Mouse (Mus musculus) small intestine, adult 2 months (tissue): ENCODE results near the gene Pde8b.

Experiments
- CTCF ChIP-seq: fragments of 200-500 bp; IDR thresholded peaks from 2 replicates; pipeline ENCODE4 v1.5.1; 2012; ENCODE audit warnings: low read depth, mild to moderate bottlenecking, control low read depth, inconsistent platforms, low read length, moderate library complexity, mixed read lengths; ENCODE audit not compliant: insufficient replicate concordance, insufficient read length; ENCODE audit errors: extremely low read depth
- POLR2A ChIP-seq: fragments of 200-500 bp; IDR thresholded peaks from 2 replicates; pipeline ENCODE4 v1.6.1; 2012; ENCODE audit warnings: low read depth, mild to moderate bottlenecking, control low read depth, inconsistent platforms, low read length, moderate library complexity

DNA sequence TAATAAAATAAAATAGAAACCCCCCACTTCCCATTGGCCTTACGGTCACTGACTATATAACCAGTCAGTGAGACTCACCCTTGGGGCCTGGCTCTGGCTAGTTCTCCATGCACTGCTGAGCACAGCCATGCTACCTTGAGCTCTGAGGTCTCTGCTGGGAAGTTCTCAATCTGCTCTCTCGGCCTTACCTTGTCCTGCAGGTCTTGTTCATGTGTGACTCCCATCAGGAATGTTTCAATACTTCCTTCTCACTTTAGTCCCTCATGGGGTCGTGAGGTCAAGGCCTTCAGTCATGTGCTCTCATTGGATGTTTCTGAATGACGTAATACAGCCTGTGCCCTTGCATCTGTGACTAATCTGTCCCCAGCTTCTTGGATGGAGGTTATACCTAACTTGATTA lies 191.3 kb downstream of the Pde8b start:
- TF ChIP-seq CTCF, result no peak
- TF ChIP-seq POLR2A, result no peak
